Mouse (Mus musculus) megakaryocyte-erythroid progenitor cell, adult 5-6 weeks (primary cell): ENCODE measurements around the gene Erh. TPM values are rescaled to one million over a fixed set of nuclear protein-coding genes. Genes with fewer than 3 reads are reported as not detected.

Experiments
- ATAC-seq: replicated peaks from 2 replicates; pipeline ENCODE4 v1.8.0; 2016; ENCODE audit warnings: mild to moderate bottlenecking, inconsistent platforms; ENCODE audit not compliant: severe bottlenecking, poor library complexity, low FRiP score, low TSS enrichment
- total RNA-seq, 2 experiments: library from RNA; stranded (forward) in 1 of 2; stranded (reverse) in 1 of 2; fragments of 200-1000, 215-1000 nt in 1 of 2; fragments of >200 nt in 1 of 2; fragmentation: Nextera tagmentation in 1 of 2; gene quantifications; 2 replicates each; pipeline ENCODE4 v1.2.3; 2014 to 2017

Gene Erh
- 140 and 158 TPM in 2 replicates for total RNA-seq (2014; fragmentation: Nextera tagmentation)
- 103 and 142 TPM in 2 replicates for total RNA-seq (2017)

GRCm38 (mm10) chr12:80643693-80644505 is at the start of gene Erh, which contains the start of gene Slc39a9:
Gene Erh, minus strand, starts transcription at chr12:80644341.
Gene Slc39a9, plus strand, starts transcription at chr12:80643883.
- peak; percentile 93 for ATAC-seq

- no peak for ATAC-seq
Observed at GRCm38 (mm10) chr12:80693700-80694099, 49.6 kb upstream of the Erh start.

- ATAC-seq = peak; percentile 50; the same call in 1 of the 2 replicates
Observed at GRCm38 (mm10) chr12:80692269-80692972, 48.3 kb upstream of the Erh start, which contains the start of gene Plekhd1. Gene Plekhd1, plus strand, starts transcription at chr12:80692591.

GRCm38 (mm10) chr12:80691671-80692091 is 47.5 kb upstream of the Erh start:
- no peak for ATAC-seq

DNA sequence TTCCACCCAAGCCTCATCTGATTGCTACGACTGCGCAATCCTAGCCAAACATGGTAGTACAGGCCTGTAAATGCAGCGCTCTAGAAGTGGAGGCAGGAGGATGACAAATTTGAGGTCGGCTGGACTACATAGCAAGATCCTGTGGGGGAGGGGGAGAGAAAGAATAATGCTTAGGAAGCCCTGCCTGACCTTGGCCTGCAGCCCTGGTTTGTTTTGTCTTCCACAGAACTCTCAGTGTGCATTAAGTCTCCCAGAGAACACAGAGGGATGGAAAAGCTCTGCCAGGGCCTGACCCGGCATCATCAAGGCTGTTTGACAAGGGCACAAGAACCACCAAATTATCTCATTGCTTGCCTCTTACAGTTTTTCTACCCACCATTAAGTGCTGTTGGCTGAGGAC is 45.6 kb upstream of the Erh start:
- ATAC-seq = no peak

- ATAC-seq = peak; percentile 19
Observed at GRCm38 (mm10) chr12:80687788-80688211, 43.7 kb upstream of the Erh start.

GRCm38 (mm10) chr12:80684316-80684715 is 40.2 kb upstream of the Erh start:
- ATAC-seq = no peak

GRCm38 (mm10) chr12:80683554-80683953 is 39.4 kb upstream of the Erh start:
- ATAC-seq = peak; percentile 81

DNA sequence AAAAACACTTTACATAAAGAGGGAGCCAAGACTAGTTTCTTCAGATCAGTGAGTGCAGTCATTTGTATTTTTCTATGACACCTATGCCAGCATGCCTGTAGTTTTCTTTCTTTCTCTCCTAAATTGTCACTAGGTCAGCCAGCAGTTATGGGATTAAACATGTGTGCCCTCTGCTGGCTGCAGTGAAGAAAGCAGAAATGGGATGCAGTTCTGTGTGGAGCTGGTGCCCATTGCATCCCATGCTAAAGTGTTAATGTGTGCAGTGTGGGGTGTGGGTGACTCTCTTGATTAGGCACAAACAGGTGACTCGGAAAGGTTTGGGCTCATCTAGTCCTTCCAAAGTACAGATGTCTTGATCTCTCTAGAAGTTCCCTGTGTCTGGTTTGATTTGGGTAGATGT is 37.2 kb upstream of the Erh start:
- ATAC-seq = peak; percentile 63

GRCm38 (mm10) chr12:80673170-80673569 is 29.0 kb upstream of the Erh start:
- peak; percentile 86 for ATAC-seq

DNA sequence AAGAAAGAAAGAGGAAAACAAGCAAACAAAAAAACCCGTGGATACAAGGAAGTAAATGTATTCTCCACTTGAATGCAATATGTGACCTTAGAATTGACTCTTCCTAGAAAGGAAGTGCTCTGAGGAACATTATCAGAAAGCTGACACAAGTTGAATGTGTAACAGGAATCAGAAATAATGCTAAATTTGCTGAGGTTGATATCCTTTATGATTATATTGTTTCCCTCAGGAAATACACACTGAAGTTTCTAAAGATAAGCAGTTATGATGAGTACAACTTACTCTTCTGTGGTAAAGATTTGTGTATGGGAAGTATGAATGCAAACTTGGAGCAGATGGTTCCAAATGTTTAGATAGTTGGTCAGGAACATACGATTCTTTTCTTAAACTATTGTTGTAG is 24.2 kb upstream of the Erh start:
- ATAC-seq = no peak

- ATAC-seq = no peak
Observed at GRCm38 (mm10) chr12:80663935-80664334, 19.8 kb upstream of the Erh start.

DNA sequence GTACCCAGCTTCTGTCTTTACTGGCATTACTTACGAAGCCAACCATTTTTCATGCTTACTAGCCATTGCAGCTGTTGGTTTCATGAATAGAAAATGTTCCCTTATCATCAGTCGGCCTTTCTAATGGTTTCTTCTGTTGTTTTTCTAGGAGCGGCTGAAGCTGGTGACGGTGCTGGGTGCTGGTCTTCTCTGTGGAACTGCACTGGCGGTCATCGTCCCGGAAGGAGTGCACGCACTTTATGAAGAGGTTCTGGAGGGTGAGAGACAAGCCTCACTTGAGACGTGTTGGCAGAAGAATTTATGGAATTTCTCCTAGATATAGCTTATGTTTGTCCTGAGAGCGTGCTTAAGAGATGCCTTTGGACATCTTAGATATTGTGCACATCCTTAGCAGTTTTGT is 18.2 kb upstream of the Erh start:
- ATAC-seq = no peak

DNA sequence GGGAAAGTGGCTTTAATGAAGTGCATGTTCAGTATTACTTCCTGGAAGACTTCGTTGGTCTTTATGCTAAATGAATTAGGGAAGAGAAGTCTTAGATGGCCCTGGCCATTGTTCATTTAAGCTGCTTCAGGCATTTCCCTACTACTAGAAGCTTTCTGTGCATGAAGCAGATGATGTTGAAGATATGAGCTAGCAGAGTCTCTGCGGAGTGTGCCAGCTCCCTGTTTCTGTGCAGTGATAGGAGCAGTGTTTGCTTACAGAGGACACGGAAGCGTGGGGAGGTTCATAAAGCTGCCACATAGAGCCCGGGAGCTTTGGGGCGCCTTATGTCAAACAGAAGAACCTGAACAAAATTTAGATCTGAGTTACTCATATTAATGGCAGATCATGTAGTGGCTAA is 14.5 kb upstream of the Erh start:
- ATAC-seq = peak; percentile 81

DNA sequence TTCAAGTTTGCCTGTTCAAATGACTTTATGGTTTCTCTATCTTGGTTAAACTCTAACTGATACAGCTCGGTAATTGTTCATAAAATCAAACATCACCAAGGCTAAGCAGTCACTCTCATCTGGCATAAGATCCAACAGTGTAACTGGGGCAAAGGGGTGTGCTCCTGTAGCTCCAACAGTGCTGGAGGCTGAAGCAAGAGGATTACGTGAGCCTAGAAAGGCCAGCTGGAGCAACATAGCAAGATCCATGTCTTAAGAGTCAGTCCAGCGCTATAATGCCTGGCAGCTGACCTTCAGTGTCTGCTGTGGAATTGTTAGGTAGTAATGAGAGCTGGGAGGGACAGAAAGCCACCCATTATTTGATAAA is 10.5 kb upstream of the Erh start:
- ATAC-seq = no peak

DNA sequence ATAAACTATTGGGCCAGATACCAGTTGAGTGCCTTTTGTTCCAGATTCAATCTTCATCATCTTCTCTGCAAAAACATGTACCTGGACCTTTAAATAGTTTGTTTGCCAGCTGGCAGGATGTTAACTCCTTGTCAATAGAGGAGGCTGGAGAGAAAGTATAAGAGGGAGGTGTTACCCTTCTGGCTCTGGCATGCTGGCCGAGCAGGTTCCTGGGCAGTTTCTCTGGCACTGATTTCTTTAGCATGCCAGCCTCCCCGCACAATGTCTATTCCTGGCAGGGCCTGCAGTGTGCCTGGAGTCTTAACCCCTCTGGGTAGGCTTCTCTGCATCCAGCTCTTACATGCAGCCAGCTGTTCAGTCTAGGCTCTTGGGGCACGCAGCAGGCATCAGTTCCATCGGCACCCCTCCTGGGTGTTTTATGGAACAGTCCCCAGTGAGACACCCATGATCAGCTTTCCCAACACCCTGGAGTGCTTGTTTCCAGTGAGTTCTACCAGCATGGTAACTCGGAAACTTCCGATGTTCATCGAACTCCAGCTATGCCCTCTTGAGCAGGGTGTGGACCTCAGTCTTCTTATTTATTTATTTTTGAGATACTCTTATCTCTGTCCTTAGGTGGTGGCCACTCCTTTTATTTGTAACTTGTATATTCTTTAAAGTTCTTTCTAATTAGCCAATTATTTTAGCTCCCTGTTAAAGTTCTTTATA is 10.0 kb upstream of the Erh start:
- no peak for ATAC-seq

- no peak for ATAC-seq
Observed at GRCm38 (mm10) chr12:80646377-80646776, 2.2 kb upstream of the Erh start.

GRCm38 (mm10) chr12:80644506-80644868 is 346 bp upstream of the Erh start:
- no peak for ATAC-seq

- peak; percentile 53 for ATAC-seq
Observed at GRCm38 (mm10) chr12:80642725-80643692, 1.1 kb downstream of the Erh start.
